Mouse (Mus musculus) layer of hippocampus, postnatal 25 days (tissue): Measurements from ENCODE around the gene Trim15. TPM values are rescaled to one million over a fixed set of nuclear protein-coding genes. Genes with fewer than 3 reads are reported as not detected.
"Not testable (repeated sequence)": the region's sequence is repeated elsewhere in the genome, so short reads cannot be mapped to it uniquely, and the experiment has no call there.

Experiments used
- DNase-seq, 2 experiments: peaks; one replicate each; pipeline ENCODE4 v3.0.0; 2022; ENCODE audit warnings: mixed read lengths in 2 of 2, low spot score in 1 of 2; ENCODE audit errors: extremely low spot score in 1 of 2
- total RNA-seq, 2 experiments: library from RNA; stranded (reverse); gene quantifications; 2 replicates each; pipeline ENCODE4 v1.2.3; 2021

The Trim15 gene
- total RNA-seq = not detected

GRCm38 (mm10) chr17:36866719-36867527 lies at the start of gene Trim15:
Gene Trim15, minus strand, starts transcription at chr17:36867210.
- DNase-seq = no peak

DNA sequence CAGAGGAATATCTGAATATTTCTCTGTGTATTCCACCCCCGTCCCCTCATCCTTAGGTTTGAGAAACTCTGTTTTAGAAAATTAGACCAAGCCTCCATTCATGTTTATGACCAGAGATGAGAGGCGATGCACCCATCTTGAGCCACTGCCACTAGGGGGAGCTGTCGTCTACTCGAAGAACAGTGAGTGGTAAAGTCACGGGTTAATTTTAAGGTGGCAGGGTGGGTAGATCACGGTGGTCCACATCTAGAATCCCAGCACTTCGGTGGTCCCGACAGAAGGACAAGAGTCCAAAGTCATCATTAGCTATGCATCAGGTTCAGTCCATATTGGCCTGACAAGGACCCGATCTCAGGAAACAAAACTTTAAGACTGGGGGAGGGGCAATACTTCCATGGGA lies 48.1 kb upstream of the Trim15 start:
- peak; percentile 51 to 83 for DNase-seq

DNA sequence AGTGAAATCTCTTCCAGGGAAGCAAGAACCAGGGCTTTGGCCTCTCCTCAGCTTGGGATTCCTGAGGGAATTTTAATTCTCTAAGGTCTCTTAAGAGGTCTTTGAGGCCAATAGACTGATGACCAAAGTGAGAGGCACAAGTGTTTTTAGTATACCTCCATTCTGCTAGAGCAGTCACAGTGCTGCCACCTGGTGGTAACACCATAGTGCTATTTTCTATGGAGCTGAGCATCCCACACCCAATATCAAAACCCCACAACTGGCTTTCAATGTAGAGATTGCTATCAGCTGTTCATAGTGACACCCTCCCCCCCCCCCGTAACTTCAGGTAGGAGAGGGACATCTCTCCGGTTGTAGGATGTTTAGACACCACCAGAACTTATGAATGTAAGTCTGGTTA lies 47.1 kb upstream of the Trim15 start:
- peak; percentile 60 to 89 for DNase-seq

GRCm38 (mm10) chr17:36912031-36912430 lies 45.0 kb upstream of the Trim15 start:
- DNase-seq = no peak

- no peak for DNase-seq
Observed at GRCm38 (mm10) chr17:36909802-36910201, 42.8 kb upstream of the Trim15 start.

DNA sequence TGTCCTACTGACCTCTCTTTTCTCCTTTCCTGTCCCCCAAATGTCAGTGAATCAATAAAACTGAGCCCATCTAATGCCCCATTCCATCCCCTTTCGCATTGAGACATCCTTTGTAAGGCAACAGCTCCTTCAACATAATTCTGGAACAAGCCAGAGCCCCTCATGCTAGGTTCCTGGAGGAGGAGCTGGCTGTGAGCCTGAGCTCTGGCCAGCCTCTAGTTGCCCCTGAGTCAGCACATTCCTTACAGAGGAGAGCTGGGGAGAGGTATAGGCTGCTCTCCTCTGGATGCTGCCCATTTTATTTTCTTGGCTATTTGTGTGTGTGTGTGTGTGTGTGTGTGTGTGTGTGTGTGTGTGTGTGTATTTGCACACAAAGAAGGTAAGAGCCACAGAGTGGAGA lies 41.2 kb upstream of the Trim15 start:
- no peak for DNase-seq

DNA sequence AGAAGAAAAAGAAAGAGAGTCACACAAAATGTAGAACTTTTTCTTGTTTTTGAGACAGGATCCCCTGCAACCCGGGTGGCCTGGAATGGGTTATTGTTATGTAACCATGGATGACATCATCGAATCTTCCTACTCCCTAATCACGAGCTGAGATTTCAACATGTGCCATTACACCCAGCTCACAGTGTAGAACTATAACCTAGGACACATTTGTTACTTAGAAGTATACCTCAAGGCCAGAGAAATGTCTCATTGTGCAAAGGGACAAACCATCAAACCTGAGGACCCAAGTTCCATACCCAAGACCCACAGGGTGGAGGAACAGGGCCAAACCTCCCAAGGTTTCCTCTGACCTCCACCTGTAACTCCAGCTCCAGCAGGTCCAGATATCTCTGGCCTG lies 36.6 kb upstream of the Trim15 start:
- DNase-seq = no peak

DNA sequence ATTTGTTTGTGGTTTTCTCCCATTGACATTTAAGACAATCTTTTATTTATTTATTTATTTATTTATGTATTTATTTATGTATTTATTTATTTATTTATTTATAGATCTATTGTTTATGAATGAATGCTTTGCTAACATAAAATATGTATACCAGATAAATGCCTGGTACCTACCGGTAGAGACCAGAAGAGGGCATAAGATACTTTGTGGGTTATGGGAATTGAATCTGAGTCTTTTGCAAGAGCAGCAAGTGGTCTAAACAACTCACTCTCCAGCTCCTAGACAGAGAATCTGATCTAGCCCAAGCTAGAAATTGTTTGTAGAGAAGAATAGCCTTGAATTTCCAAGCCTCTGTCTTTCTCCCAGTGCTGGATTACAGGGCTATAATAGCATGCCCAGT lies 33.7 kb upstream of the Trim15 start:
- no peak for DNase-seq

- DNase-seq = no peak
Observed at GRCm38 (mm10) chr17:36900001-36900400, 33.0 kb upstream of the Trim15 start.

DNA sequence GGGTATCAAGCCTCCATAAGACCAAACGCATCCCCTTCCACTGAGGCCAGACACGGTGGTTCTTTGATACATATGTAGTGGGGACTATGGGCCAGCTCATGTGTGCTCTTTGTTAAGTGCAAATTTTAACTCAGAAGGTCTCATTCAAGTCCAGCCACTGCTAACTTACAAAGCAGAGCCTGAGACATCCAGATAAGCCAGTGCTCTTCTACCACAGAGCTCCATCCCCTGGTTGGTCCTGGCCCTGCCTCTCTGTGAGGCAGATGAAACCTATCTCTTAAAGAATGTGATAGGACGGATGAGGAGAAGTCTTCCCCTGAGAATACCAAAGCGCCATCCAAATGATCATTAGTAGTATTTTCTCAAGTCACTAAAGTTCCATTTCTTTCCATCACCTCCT lies 32.4 kb upstream of the Trim15 start:
- DNase-seq = no peak

DNA sequence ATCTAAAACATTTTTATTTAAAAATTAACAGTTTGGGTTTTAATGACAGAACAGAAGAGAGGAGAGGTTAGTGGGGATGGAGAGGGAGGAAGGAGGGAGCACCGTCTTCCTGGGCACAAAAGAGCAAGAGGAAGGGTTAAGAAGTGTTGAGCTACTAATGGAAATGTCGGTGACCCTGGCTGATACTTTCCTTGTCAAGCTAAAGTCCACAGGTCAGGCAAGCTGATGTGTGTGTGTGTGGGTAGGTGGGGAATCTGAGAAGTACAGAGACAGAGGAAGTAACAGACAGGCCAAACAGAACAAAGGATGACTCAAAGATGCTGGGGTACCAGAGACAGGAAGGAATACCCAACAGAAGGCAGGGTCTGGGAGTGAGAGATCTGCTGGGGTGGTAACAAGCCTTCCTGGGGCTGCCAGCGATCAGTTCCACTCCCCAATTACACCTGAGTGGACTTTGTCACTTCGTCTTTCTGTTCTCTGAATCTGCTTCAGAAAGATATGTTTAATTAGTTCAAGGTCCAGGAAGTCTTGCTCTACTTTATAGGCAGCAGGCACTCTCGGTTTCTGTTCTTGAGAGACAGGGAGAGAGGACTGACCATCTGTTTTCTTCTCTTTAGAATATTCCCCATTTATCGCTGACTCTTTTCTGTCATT lies 30.7 kb upstream of the Trim15 start, which contains the start of gene Trim31:
Gene Trim31 (plus strand): TSS at position 567 of the 654 bp plus-strand sequence.
- no peak for DNase-seq

DNA sequence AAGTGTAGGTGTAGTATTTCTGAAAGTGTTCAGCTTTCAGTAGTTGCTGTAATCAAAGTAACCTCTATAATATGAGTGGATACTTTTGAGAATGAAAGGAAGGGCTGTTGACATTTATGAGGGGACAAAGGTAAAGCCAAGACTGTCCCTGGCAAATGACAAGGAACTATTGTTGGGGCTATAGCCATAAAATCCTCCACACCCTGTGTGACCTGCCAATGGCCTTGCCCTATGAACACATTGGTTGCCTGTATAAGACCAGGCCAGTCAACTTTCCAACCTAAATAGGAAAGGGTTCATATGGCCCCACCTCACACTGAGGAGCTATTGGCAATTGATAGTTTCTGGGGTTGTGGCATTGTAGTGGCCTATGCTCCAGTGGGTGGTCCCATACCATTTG lies 30.1 kb upstream of the Trim15 start:
- no peak for DNase-seq

GRCm38 (mm10) chr17:36896583-36896982 lies 29.6 kb upstream of the Trim15 start:
- peak in 1 of 2 experiments; percentile 49 for DNase-seq

GRCm38 (mm10) chr17:36893387-36893786 lies 26.4 kb upstream of the Trim15 start:
- DNase-seq = no peak

DNA sequence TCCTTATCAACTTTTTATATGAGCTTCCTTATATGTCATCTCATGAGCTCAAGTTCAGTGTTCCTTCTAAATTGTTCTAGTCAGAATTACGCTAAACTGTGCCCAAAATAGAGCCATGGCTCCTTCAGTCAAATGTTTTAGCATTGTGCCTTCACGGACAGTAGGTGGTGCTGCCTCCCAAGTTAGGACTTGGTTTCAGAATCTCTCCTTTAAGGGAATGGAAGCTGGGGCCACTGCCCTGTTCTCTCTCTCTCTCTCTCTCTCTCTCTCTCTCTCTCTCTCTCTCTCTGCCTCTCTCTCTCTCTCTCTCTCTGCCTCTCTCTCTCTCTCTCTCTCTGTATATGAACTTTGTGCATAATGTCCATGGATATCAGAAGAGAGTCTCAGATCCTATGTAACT lies 25.4 kb upstream of the Trim15 start:
- DNase-seq = peak; percentile 24 to 56

GRCm38 (mm10) chr17:36891496-36891895 lies 24.5 kb upstream of the Trim15 start:
- DNase-seq = not testable (repeated sequence)

GRCm38 (mm10) chr17:36890073-36890903 lies 23.3 kb upstream of the Trim15 start, which contains the start of gene Trim40:
Gene Trim40, minus strand, starts transcription at chr17:36890123.
- DNase-seq = no peak

- DNase-seq = no peak
Observed at GRCm38 (mm10) chr17:36885132-36885790, 18.3 kb upstream of the Trim15 start.

DNA sequence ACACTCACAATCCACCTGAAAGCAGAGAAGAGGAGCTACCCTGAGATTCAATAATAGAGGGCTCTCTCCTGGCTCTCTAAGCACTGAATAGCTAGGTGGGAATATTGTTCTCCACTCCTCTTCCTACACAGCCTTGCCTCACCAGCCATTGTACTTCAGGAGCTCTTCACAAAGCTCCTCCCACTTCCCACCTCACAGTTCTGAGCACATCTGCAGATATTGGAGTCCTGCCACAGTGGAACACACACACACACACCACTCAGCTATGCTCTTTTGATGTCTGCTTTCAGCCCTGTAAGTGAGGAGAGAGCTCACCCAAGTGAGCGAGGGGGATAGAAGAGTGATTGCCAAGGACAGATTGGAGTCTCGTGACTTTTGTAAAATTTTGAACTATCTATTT lies 16.3 kb upstream of the Trim15 start:
- DNase-seq = no peak

- no peak for DNase-seq
Observed at GRCm38 (mm10) chr17:36874636-36875035, 7.6 kb upstream of the Trim15 start.
